Mouse (Mus musculus) forebrain, embryonic 16.5 days (tissue): ENCODE results near the gene Pgm1. TPM values are rescaled to one million over a fixed set of nuclear protein-coding genes. Genes with fewer than 3 reads are reported as not detected.

ENCODE experiments used
- ATAC-seq: fragments of 200-750 bp; cut with Nextera tagmentation; 2 replicates; pipeline ENCODE4 v1.8.0; 2017; ENCODE audit warnings: mild to moderate bottlenecking, moderate library complexity
- H3K27ac ChIP-seq: fragments of 300-500 bp; sonication (generic); 2 replicates; pipeline ENCODE4 v1.5.1; 2014; ENCODE audit warnings: low read length, control low read depth
- H3K27me3 ChIP-seq: fragments of 300-500 bp; sonication (generic); replicated peaks from 2 replicates; pipeline ENCODE4 v1.6.1; 2014; ENCODE audit warnings: low read length; ENCODE audit not compliant: control insufficient read depth, insufficient read depth
- H3K36me3 ChIP-seq: fragments of 300-500 bp; sonication (generic); 2 replicates; pipeline ENCODE4 v1.6.1; 2014; ENCODE audit not compliant: control insufficient read depth, insufficient read depth
- H3K4me1 ChIP-seq: fragments of 300-500 bp; sonication (generic); replicated peaks from 2 replicates; pipeline ENCODE4 v1.6.1; 2014; ENCODE audit warnings: low read length; ENCODE audit not compliant: control insufficient read depth, insufficient read depth
- H3K4me2 ChIP-seq: fragments of 300-500 bp; sonication (generic); 2 replicates; pipeline ENCODE4 v1.6.1; 2014; ENCODE audit warnings: mild to moderate bottlenecking, low read length, control low read depth
- H3K4me3 ChIP-seq: fragments of 300-500 bp; sonication (generic); replicated peaks from 2 replicates; pipeline ENCODE4 v1.5.1; 2014; ENCODE audit warnings: mild to moderate bottlenecking, low read length, control low read depth
- H3K9ac ChIP-seq: fragments of 300-500 bp; sonication (generic); replicated peaks from 2 replicates; pipeline ENCODE4 v1.6.1; 2014; ENCODE audit warnings: low read depth, low read length, control low read depth
- H3K9me3 ChIP-seq: fragments of 300-500 bp; sonication (generic); 2 replicates; pipeline ENCODE4 v1.6.1; 2016; ENCODE audit warnings: low read length; ENCODE audit not compliant: control insufficient read depth
- WGBS: fragments of 180-500 bp; shearing (Covaris S2); extraction: QIAGEN DNeasy Blood & Tissue Kit; methylation state at CpG from one replicate; pipeline ENCODE4 v1.1.7; 2014; 5-methylcytosine and 5-hydroxymethylcytosine counted together
- polyA plus RNA-seq: library from polyadenylated mRNA; unstranded; fragments of >200 nt; fragmentation: Nextera tagmentation; extraction: Ambion mirVana; gene quantifications from 2 replicates; pipeline ENCODE4 v1.2.1, GENCODE M21; 2015

Gene Pgm1
- polyA plus RNA-seq, 1 experiment from 2014 or later, result 46.0 TPM

DNA sequence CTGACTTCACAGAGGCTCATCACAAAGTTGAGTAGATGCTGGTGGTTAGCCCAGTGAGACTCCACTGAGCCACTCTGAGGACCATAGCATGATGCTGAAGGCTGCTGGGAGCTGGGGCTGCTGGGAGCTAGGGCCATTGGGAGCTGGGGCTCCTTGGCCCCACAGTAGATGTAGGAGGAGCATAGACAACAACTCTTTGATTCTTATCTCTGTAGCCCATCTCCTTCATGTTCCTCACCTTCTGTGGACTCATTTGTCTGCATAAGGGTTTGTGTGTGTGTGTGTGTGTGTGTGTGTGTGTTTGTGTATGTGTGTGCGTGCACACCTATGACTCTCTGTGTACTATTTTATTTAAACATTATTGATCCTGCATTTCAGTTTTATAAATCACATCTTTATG, 18.7 kb downstream of the Pgm1 start:
- no peak for ATAC-seq
- Histone ChIP-seq H3K27me3 (no peaks in the 10 kb centered on the region), H3K27ac (no peak overlapping the region), H3K4me3 (no peak overlapping the region), H3K36me3 (no peaks in the 10 kb centered on the region), H3K9ac (no peak overlapping the region), H3K9me3 (no peaks in the 10 kb centered on the region), H3K4me1 (no peaks in the 10 kb centered on the region), H3K4me2 (no peak overlapping the region)
- 95% methylated on average over 1 of the region's 1 CpGs for WGBS

DNA sequence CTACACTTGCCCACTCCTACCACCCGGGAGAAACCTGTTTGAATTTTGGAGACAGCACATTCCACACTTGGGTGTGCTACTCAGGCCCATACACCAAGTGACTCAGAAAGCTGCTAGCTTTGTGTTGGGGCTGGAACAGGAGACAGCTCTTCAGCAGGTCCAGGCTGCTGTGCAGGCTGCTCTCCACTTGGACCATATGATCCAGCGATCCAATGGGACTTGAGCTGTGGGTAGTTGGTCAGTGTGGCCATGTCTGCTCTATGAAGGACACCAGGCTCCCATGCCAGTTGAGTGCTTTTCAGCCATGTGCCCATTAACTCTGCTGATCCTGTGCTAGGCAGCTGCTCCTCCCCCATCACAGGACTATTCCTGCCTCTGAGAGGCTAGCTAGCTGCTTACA, 24.7 kb downstream of the Pgm1 start:
- Histone ChIP-seq H3K4me2 (no peak overlapping the region), H3K36me3 (no peaks in the 10 kb centered on the region), H3K9ac (no peak overlapping the region), H3K4me3 (no peak overlapping the region), H3K4me1 (no peaks in the 10 kb centered on the region), H3K27ac (no peak overlapping the region), H3K9me3 (no peaks in the 10 kb centered on the region), H3K27me3 (no peaks in the 10 kb centered on the region)
- 100% methylated on average over 2 of the region's 2 CpGs for WGBS
- no peak for ATAC-seq

DNA sequence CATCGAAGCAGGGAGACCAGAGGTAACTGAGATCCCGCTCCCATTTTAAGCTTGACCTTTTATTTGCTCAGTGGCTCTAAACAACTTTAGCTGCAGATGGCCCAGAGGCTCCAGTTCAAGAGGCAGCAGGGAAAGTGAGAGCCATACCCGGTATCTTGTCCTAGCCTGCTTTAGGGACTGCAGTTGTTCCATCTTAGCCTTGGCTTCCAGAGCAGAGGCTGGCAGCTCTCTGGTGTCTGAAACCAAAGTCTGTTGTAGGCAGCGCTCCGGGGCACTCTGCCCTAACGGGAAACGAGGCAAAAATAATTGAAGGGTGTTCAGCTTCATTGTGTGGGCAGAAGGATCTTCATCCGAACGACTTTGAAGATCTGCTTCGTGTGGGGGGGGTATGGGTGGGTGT, 26.2 kb downstream of the Pgm1 start:
- H3K27me3 ChIP-seq, result no peaks in the 10 kb centered on the region
- 74% methylated on average over 10 of the region's 10 CpGs for WGBS
- ATAC-seq, result no peak
- H3K9me3 ChIP-seq, result no peaks in the 10 kb centered on the region
- H3K4me1 ChIP-seq, result no peaks in the 10 kb centered on the region
- H3K27ac ChIP-seq, result no peak overlapping the region
- H3K36me3 ChIP-seq, result no peaks in the 10 kb centered on the region
- H3K4me2 ChIP-seq, result no peak overlapping the region
- no peak overlapping the region for H3K4me3 ChIP-seq
- H3K9ac ChIP-seq, result no peak overlapping the region

DNA sequence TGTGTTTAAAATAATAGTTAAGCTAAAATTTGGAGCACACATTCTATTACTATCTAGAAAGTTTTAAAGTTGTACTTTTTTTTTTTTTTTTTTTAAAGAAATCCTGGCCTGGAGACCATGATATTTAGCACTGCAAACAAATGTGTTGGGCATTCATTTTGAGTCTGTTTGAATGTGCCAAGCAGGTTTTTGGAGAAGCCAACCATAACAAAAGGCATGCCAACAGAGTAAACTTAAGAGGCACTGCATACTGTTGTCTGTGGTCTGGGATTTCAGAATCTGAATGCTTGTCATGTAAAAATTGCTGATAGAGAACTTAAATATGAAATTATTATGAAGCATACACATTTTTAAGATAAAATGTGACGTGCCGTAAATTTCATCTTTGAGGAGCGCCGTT, 28.0 kb downstream of the Pgm1 start:
- 93% methylated on average over 4 of the region's 4 CpGs for WGBS
- ATAC-seq, result no peak

DNA sequence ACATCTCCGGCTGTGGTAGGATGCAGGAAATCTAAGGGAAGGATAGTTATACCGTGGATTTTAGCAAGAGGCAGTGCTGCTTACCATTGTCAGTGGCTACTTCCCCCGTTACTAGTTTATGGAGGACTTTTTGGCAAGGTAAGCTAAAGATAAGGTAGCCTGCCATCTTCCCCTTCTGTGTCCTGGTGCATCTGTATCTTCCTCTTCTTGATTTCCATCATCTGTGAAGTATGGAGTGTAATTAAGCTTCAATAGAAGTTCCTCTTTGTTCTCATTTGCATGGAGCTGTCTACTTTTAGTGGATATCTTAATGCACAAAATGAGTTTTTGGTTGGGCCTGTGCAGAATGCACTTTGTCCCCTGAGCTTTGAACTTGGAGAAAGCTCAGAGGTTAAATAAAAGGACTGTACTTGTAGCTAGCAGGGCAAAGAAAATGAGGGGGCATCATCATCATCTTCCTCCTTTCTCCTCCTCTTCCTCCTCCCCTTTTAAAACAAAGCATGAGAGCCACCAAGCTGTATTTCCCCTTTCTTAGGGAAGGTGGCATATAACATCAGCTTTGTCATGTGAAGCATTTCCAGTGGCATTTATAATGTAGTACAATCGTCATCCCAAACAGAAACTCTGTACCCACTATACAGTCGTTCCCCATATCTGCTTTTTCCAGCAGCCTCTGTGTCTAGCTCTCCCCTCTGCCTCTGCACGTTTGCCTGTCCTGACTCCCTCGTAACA, 29.0 kb downstream of the Pgm1 start:
- Histone ChIP-seq H3K27ac (no peak overlapping the region), H3K4me1 (no peaks in the 10 kb centered on the region), H3K4me2 (no peak overlapping the region), H3K27me3 (no peaks in the 10 kb centered on the region), H3K9ac (no peak overlapping the region), H3K36me3 (no peaks in the 10 kb centered on the region), H3K9me3 (no peaks in the 10 kb centered on the region), H3K4me3 (no peak overlapping the region)
- ATAC-seq, result no peak
- WGBS, result 84% methylated on average over 7 of the region's 7 CpGs

More for the DNA sequence above, 28.0 kb downstream of the Pgm1 start:
- no peaks in the 10 kb centered on the region for H3K9me3 ChIP-seq
- no peak overlapping the region for H3K4me2 ChIP-seq
- no peak overlapping the region for H3K9ac ChIP-seq
- H3K27me3 ChIP-seq, result no peaks in the 10 kb centered on the region
- no peak overlapping the region for H3K4me3 ChIP-seq
- H3K27ac ChIP-seq, result no peak overlapping the region
- H3K4me1 ChIP-seq, result no peaks in the 10 kb centered on the region
- no peaks in the 10 kb centered on the region for H3K36me3 ChIP-seq

DNA sequence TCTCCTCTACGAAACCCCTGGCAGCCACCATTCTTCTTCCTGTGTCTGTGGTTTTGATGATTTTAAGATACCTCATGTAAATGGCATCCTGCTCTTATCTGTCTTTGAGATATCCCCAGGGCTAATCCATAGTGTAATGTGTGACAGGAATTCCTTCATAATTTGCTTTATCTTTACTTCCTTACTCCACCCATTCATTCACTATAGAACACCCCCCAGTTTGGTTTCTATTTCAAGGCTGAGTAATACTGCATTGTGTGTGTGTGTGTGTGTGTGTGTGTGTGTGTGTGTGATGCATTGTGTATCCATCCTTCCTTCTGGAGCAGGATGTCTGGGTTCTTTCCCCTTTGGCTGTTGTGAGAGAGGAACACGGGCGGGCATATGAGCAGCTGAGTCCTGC, 30.1 kb downstream of the Pgm1 start:
- Histone ChIP-seq H3K4me2 (no peak overlapping the region), H3K27me3 (no peaks in the 10 kb centered on the region), H3K4me3 (no peak overlapping the region), H3K9me3 (no peaks in the 10 kb centered on the region), H3K27ac (no peak overlapping the region), H3K9ac (no peak overlapping the region), H3K4me1 (no peaks in the 10 kb centered on the region), H3K36me3 (no peaks in the 10 kb centered on the region)
- ATAC-seq, result no peak
- WGBS, result 88% methylated on average over 3 of the region's 3 CpGs

DNA sequence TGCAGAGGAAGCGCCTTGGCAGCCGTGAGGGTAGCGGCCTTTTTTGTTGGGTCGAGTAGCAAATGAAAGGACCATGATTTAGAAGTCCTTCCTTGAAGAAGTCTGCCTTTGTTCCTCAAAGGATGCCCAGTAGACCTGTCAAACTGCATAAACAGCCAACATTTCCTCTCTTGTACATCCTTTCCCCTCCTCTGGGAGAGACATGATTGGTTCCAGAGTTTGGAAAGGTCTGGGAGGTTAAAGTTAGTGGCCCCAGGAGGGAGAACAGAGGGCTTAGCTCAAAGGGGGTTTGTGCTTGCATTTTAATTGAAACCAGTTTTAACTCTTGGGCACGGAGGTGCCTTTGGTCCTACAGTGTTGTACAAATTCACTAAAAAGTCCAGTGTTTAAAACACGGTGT, 37.3 kb downstream of the Pgm1 start:
- no peak for ATAC-seq
- 78% methylated on average over 6 of the region's 6 CpGs for WGBS

DNA sequence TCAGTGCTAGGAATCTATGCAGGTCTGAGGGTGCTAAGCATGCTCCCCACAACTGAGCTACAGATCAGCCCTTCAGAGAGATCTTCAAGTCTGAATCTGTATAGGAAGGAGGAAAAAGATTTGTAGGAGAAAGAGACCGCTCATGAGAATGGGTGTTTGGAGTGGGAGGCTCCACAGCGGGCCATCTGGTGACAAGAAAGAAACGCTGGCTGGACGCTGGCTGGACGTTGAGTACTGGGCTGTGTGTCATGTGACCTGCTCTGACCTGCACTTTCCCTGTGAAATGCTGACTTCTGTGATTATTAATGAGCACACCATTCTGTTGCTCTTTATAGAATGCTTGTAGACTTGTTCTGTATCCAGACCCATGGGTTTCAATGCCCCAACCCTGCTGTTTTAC, 40.1 kb downstream of the Pgm1 start:
- no peak for ATAC-seq
- no peak overlapping the region for H3K4me2 ChIP-seq
- H3K36me3 ChIP-seq, result no peaks in the 10 kb centered on the region
- H3K9ac ChIP-seq, result no peak overlapping the region
- WGBS, result 66% methylated on average over 5 of the region's 5 CpGs
- no peaks in the 10 kb centered on the region for H3K27me3 ChIP-seq
- no peaks in the 10 kb centered on the region for H3K4me1 ChIP-seq
- no peaks in the 10 kb centered on the region for H3K9me3 ChIP-seq
- H3K4me3 ChIP-seq, result no peak overlapping the region
- H3K27ac ChIP-seq, result no peak overlapping the region

More for the DNA sequence above, 37.3 kb downstream of the Pgm1 start:
- H3K4me2 ChIP-seq, result no peak overlapping the region
- no peaks in the 10 kb centered on the region for H3K4me1 ChIP-seq
- no peak overlapping the region for H3K4me3 ChIP-seq
- no peak overlapping the region for H3K27ac ChIP-seq
- H3K9ac ChIP-seq, result no peak overlapping the region
- H3K9me3 ChIP-seq, result no peaks in the 10 kb centered on the region
- no peaks in the 10 kb centered on the region for H3K27me3 ChIP-seq
- H3K36me3 ChIP-seq, result no peaks in the 10 kb centered on the region

DNA sequence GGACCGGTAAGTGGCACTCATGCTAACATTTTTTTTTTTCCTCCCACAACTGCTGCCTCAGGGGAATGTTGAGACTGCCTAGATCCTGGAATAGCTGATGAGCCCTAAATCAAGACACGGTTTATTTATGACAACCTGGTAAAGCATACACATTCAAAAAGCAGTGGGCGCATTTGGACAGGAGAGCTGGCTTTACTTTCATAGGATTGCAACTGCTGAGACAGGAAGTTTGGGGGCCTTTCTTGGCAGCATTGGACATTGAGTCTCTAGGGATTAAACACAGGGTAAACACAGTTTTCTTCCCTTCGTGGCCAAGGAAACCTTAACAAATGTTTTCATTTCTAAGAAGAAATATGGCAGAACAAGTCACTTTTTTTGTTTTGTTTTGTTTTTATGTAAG, 40.9 kb downstream of the Pgm1 start:
- no peak overlapping the region for H3K27ac ChIP-seq
- no peaks in the 10 kb centered on the region for H3K36me3 ChIP-seq
- H3K27me3 ChIP-seq, result no peaks in the 10 kb centered on the region
- no peak overlapping the region for H3K4me3 ChIP-seq
- H3K4me1 ChIP-seq, result no peaks in the 10 kb centered on the region
- no peaks in the 10 kb centered on the region for H3K9me3 ChIP-seq
- no peak for ATAC-seq
- no peak overlapping the region for H3K4me2 ChIP-seq
- no peak overlapping the region for H3K9ac ChIP-seq
- 78% methylated on average over 4 of the region's 4 CpGs for WGBS

DNA sequence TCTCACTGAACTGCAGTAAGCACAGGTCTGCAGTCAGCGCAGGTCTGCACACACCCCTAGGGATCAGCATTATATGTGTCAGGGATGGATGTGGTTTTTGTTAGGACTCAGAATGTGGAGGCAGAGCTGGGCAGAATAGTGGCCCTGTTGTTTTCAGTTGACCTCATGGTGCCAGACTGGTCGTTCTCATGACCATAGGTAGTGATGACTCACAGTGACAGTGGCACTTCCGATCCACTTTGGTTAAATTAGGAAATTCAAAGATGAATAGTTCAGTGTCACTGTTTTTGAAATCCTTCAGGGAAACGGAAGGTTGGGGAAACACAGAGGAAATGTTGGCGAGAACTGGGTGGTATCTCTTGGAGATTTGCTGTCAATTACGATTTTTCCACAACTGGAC, 43.7 kb downstream of the Pgm1 start:
- H3K4me1 ChIP-seq, result no peaks in the 10 kb centered on the region
- 91% methylated on average over 6 of the region's 6 CpGs for WGBS
- no peak overlapping the region for H3K9ac ChIP-seq
- no peaks in the 10 kb centered on the region for H3K9me3 ChIP-seq
- no peak overlapping the region for H3K27ac ChIP-seq
- no peaks in the 10 kb centered on the region for H3K27me3 ChIP-seq
- ATAC-seq, result no peak
- no peak overlapping the region for H3K4me3 ChIP-seq
- H3K4me2 ChIP-seq, result no peak overlapping the region
- no peaks in the 10 kb centered on the region for H3K36me3 ChIP-seq
